Mouse (Mus musculus) C2C12 (cell line): ENCODE measurements around the gene Minar1.

Experiments used
- CEBPB ChIP-seq: IDR thresholded peaks from one replicate; pipeline ENCODE4 v1.6.1; 2011; ENCODE audit warnings: low read depth, mild to moderate bottlenecking, control low read depth, moderate library complexity
- CTCF ChIP-seq: IDR thresholded peaks from one replicate; pipeline ENCODE4 v1.5.1; 2011; ENCODE audit not compliant: control insufficient read depth, insufficient read depth, insufficient read length
- FOSL1 ChIP-seq: IDR thresholded peaks from one replicate; pipeline ENCODE4 v1.8.0; 2011; ENCODE audit warnings: mild to moderate bottlenecking, low read length; ENCODE audit not compliant: poor library complexity, insufficient read depth, severe bottlenecking
- MAX ChIP-seq: IDR thresholded peaks from one replicate; pipeline ENCODE4 v1.6.1; 2011; ENCODE audit warnings: mild to moderate bottlenecking, control low read depth
- MYOG ChIP-seq: IDR thresholded peaks from one replicate; pipeline ENCODE4 v1.6.1; 2011; ENCODE audit not compliant: control insufficient read depth, insufficient read length; ENCODE audit errors: extremely low read depth
- USF1 ChIP-seq: IDR thresholded peaks from one replicate; pipeline ENCODE4 v1.6.1; 2011; ENCODE audit warnings: low read depth, mild to moderate bottlenecking, control low read depth, moderate library complexity

GRCm38 (mm10) chr9:89592391-89592790, 30.5 kb downstream of the Minar1 start:
- no peak for TF ChIP-seq CTCF
- TF ChIP-seq CEBPB: no peak
- no peak for TF ChIP-seq MAX
- TF ChIP-seq USF1: no peak
- TF ChIP-seq MYOG: no peak
- no peak for TF ChIP-seq FOSL1
